Mouse (Mus musculus) hindbrain, embryonic 12.5 days (tissue): ENCODE data around the gene Olfr1357. TPM values are rescaled to one million over a fixed set of nuclear protein-coding genes. Genes with fewer than 3 reads are reported as not detected.

Source experiments
- ATAC-seq: fragments of 200-750 bp; cut with Nextera tagmentation; 2 replicates; pipeline ENCODE4 v1.8.0; 2017; ENCODE audit warnings: moderate TSS enrichment; ENCODE audit not compliant: low FRiP score
- H3K27ac ChIP-seq: fragments of 300-500 bp; sonication (generic); 2 replicates; pipeline ENCODE4 v1.5.1; 2016; ENCODE audit warnings: mild to moderate bottlenecking
- H3K27me3 ChIP-seq: fragments of 300-500 bp; sonication (generic); 2 replicates; pipeline ENCODE4 v1.6.1; 2016; ENCODE audit warnings: mild to moderate bottlenecking
- H3K36me3 ChIP-seq: fragments of 300-500 bp; sonication (generic); 2 replicates; pipeline ENCODE4 v1.6.1; 2016; ENCODE audit warnings: mild to moderate bottlenecking
- H3K4me1 ChIP-seq: fragments of 300-500 bp; sonication (generic); 2 replicates; pipeline ENCODE4 v1.6.1; 2016
- H3K4me2 ChIP-seq: fragments of 300-500 bp; sonication (generic); replicated peaks from 2 replicates; pipeline ENCODE4 v1.6.1; 2016; ENCODE audit warnings: mild to moderate bottlenecking
- H3K4me3 ChIP-seq: fragments of 300-500 bp; sonication (generic); 2 replicates; pipeline ENCODE4 v1.5.1; 2016; ENCODE audit warnings: mild to moderate bottlenecking
- H3K9ac ChIP-seq: fragments of 300-500 bp; sonication (generic); 2 replicates; pipeline ENCODE4 v1.6.1; 2016; ENCODE audit warnings: mild to moderate bottlenecking, moderate library complexity
- H3K9me3 ChIP-seq: fragments of 300-500 bp; sonication (generic); replicated peaks from 2 replicates; pipeline ENCODE4 v1.6.1; 2016; ENCODE audit warnings: mild to moderate bottlenecking
- WGBS: fragments of 180-500 bp; shearing (Covaris S2); methylation state at CpG from one replicate; pipeline ENCODE4 v1.1.7; 2016; 5-methylcytosine and 5-hydroxymethylcytosine counted together
- polyA plus RNA-seq: library from polyadenylated mRNA; unstranded; fragments of >200 nt; fragmentation: Nextera tagmentation; extraction: Ambion mirVana; gene quantifications from 2 replicates; pipeline ENCODE4 v1.2.1, GENCODE M21; 2016

Olfr1357 gene
- polyA plus RNA-seq, 1 experiment from 2014 or later: not detected

- Histone ChIP-seq H3K36me3 (peaks cover 31% of the 10 kb centered on the region), H3K27me3 (no peaks in the 10 kb centered on the region), H3K4me3 (no peak overlapping the region), H3K9me3 (no peaks in the 10 kb centered on the region), H3K9ac (no peak overlapping the region), H3K4me2 (no peak overlapping the region), H3K27ac (no peak overlapping the region), H3K4me1 (peaks cover 15% of the 10 kb centered on the region)
- no peak for ATAC-seq
- 92% methylated on average over 16 of the region's 16 CpGs for WGBS
These were observed 41.3 kb downstream of the Olfr1357 start for GRCm38 (mm10) chr10:78576435-78577184.

GRCm38 (mm10) chr10:78575690-78576089, 42.2 kb downstream of the Olfr1357 start:
- H3K4me2 ChIP-seq: peak overlapping the region; percentile 73
- H3K9me3 ChIP-seq: no peaks in the 10 kb centered on the region
- 96% methylated on average over 2 of the region's 2 CpGs for WGBS
- H3K27ac ChIP-seq: no peak overlapping the region
- ATAC-seq: no peak
- H3K4me3 ChIP-seq: no peak overlapping the region
- H3K36me3 ChIP-seq: peaks cover 23% of the 10 kb centered on the region
- H3K27me3 ChIP-seq: no peaks in the 10 kb centered on the region
- H3K9ac ChIP-seq: 0 out of 2 replicates have a peak overlapping the region, but pooled peaks have one; percentile 10
- H3K4me1 ChIP-seq: peaks cover 15% of the 10 kb centered on the region

- peak overlapping the region; percentile 56 for H3K4me3 ChIP-seq
- H3K4me1 ChIP-seq: peaks cover 15% of the 10 kb centered on the region
- H3K27ac ChIP-seq: peak overlapping the region; percentile 79
- peak overlapping the region; percentile 73 for H3K4me2 ChIP-seq
- peaks cover 21% of the 10 kb centered on the region for H3K36me3 ChIP-seq
- 17% methylated on average over 13 of the region's 13 CpGs for WGBS
- no peaks in the 10 kb centered on the region for H3K9me3 ChIP-seq
- no peaks in the 10 kb centered on the region for H3K27me3 ChIP-seq
- peak overlapping the region; percentile 73 for H3K9ac ChIP-seq
- peak; percentile 53 for ATAC-seq
These were observed 42.7 kb downstream of the Olfr1357 start for GRCm38 (mm10) chr10:78575105-78575632.

GRCm38 (mm10) chr10:78574250-78575104, 43.4 kb downstream of the Olfr1357 start, which contains the start of gene Ilvbl:
Gene Ilvbl, plus strand, starts transcription at chr10:78574346.
- WGBS: under 1% methylated on average over 51 of the region's 51 CpGs
- no peaks in the 10 kb centered on the region for H3K9me3 ChIP-seq

GRCm38 (mm10) chr10:78573226-78573625, 44.6 kb downstream of the Olfr1357 start:
- H3K4me2 ChIP-seq: no peak overlapping the region
- H3K4me3 ChIP-seq: no peak overlapping the region
- no peaks in the 10 kb centered on the region for H3K27me3 ChIP-seq
- WGBS: 82% methylated on average over 3 of the region's 3 CpGs
- H3K36me3 ChIP-seq: peaks cover 7% of the 10 kb centered on the region; the same call in 1 of the 2 replicates
- H3K4me1 ChIP-seq: peaks cover 15% of the 10 kb centered on the region
- no peak overlapping the region for H3K9ac ChIP-seq
- H3K9me3 ChIP-seq: no peaks in the 10 kb centered on the region
- no peak overlapping the region for H3K27ac ChIP-seq
- ATAC-seq: no peak

More at GRCm38 (mm10) chr10:78574250-78575104, 43.4 kb downstream of the Olfr1357 start, which contains the start of gene Ilvbl:
- peak within 1 kb of the TSS; percentile 73 for H3K4me2 ChIP-seq
- H3K36me3 ChIP-seq: peaks cover 18% of the 10 kb centered on the region
- peaks cover 15% of the 10 kb centered on the region for H3K4me1 ChIP-seq
- no peaks in the 10 kb centered on the region for H3K27me3 ChIP-seq
- peak within 1 kb of the TSS; percentile 73 for H3K9ac ChIP-seq
- H3K27ac ChIP-seq: peak within 1 kb of the TSS; percentile 79
- peak within 1 kb of the TSS; percentile 56 for H3K4me3 ChIP-seq
- peak; percentile 93 for ATAC-seq

GRCm38 (mm10) chr10:78570897-78571296, 47.0 kb downstream of the Olfr1357 start:
- Histone ChIP-seq H3K27me3 (no peaks in the 10 kb centered on the region), H3K4me3 (no peak overlapping the region), H3K9me3 (no peaks in the 10 kb centered on the region), H3K4me2 (no peak overlapping the region), H3K36me3 (no peaks in the 10 kb centered on the region), H3K9ac (no peak overlapping the region), H3K4me1 (peaks cover 14% of the 10 kb centered on the region), H3K27ac (no peak overlapping the region)
- no peak for ATAC-seq
- 60% methylated on average over 2 of the region's 2 CpGs for WGBS

DNA sequence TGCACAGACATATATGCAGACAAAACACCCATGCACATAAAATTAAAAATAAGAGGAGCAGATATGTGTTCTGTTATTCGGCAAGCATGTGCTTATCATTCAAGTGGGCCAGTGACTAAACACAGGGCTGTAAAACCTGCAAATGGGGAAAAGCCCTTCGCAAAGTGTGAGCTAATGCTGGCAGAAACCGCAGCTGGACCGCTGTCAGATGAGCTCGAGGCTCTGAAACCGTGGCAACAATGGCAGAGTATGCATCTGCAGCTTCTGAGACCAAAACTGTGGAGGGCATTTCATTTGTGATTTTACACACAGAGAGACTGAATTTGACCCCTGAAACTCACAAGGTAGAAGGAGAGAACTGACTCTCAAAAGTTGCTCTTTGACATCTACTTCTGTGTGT, 47.5 kb downstream of the Olfr1357 start:
- H3K9ac ChIP-seq: no peak overlapping the region
- no peaks in the 10 kb centered on the region for H3K27me3 ChIP-seq
- H3K4me1 ChIP-seq: peaks cover 9% of the 10 kb centered on the region
- no peak overlapping the region for H3K4me2 ChIP-seq
- H3K27ac ChIP-seq: no peak overlapping the region
- no peak overlapping the region for H3K4me3 ChIP-seq
- no peaks in the 10 kb centered on the region for H3K36me3 ChIP-seq
- ATAC-seq: no peak
- 74% methylated on average over 6 of the region's 6 CpGs for WGBS
- no peaks in the 10 kb centered on the region for H3K9me3 ChIP-seq

DNA sequence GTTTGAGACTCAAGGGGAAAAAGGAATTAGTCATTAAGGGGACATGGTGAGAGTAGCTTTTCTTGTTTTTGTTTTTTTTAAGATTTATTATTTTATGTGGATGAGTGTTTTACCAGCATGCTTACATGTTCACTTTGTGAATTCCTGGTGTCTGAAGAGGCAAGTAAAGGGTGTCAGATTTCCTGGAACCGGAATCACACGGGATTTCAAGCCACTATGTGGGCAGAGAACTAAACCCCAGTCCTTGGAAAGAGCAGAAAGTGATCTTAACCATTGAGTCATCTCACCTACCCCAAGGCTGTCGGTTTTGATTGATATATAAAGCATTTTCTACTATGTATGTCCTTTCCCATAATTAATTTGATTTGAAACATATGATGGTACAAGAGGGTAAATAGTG, 48.2 kb downstream of the Olfr1357 start:
- no peak for ATAC-seq
- 63% methylated on average over 3 of the region's 3 CpGs for WGBS
- no peak overlapping the region for H3K9ac ChIP-seq
- H3K4me1 ChIP-seq: 0 out of 2 replicates have a peak, but pooled peaks cover 5% of the 10 kb centered on the region
- no peaks in the 10 kb centered on the region for H3K36me3 ChIP-seq
- H3K27me3 ChIP-seq: no peaks in the 10 kb centered on the region
- no peaks in the 10 kb centered on the region for H3K9me3 ChIP-seq
- H3K27ac ChIP-seq: no peak overlapping the region
- H3K4me3 ChIP-seq: no peak overlapping the region
- no peak overlapping the region for H3K4me2 ChIP-seq

GRCm38 (mm10) chr10:78569191-78569590, 48.7 kb downstream of the Olfr1357 start:
- ATAC-seq: no peak
- H3K9ac ChIP-seq: no peak overlapping the region
- H3K9me3 ChIP-seq: no peaks in the 10 kb centered on the region
- no peaks in the 10 kb centered on the region for H3K27me3 ChIP-seq
- WGBS: 84% methylated on average over 3 of the region's 3 CpGs
- 0 out of 2 replicates have a peak, but pooled peaks cover 5% of the 10 kb centered on the region for H3K4me1 ChIP-seq
- no peak overlapping the region for H3K4me2 ChIP-seq
- no peak overlapping the region for H3K4me3 ChIP-seq
- H3K36me3 ChIP-seq: no peaks in the 10 kb centered on the region
- H3K27ac ChIP-seq: no peak overlapping the region

- no peak for ATAC-seq
- Histone ChIP-seq H3K9ac (no peak overlapping the region), H3K4me1 (no peaks in the 10 kb centered on the region), H3K4me3 (no peak overlapping the region), H3K27me3 (no peaks in the 10 kb centered on the region), H3K4me2 (no peak overlapping the region), H3K36me3 (no peaks in the 10 kb centered on the region), H3K27ac (no peak overlapping the region), H3K9me3 (no peaks in the 10 kb centered on the region)
- 95% methylated on average over 1 of the region's 1 CpGs for WGBS
These were observed 52.8 kb downstream of the Olfr1357 start for GRCm38 (mm10) chr10:78565070-78565469.
